Mouse (Mus musculus) hindbrain, embryonic 13.5 days (tissue): ENCODE measurements at regions not wholly inside any gene's neighbourhood (a gene's known extent, or its start where the extent isn't known, plus 50 kb on each side); places are given as distances from the start of the nearest gene placed in this dataset. TPM values are rescaled to one million over a fixed set of nuclear protein-coding genes. Genes with fewer than 3 reads are reported as not detected.

Source experiments
- ATAC-seq: fragments of 200-750 bp; cut with Nextera tagmentation; 2 replicates; pipeline ENCODE4 v1.8.0; 2017; ENCODE audit warnings: moderate TSS enrichment; ENCODE audit not compliant: low FRiP score
- H3K27ac ChIP-seq: fragments of 300-500 bp; sonication (generic); 2 replicates; pipeline ENCODE4 v1.5.1; 2015; ENCODE audit warnings: inconsistent platforms, mild to moderate bottlenecking, moderate library complexity
- H3K27me3 ChIP-seq: fragments of 300-500 bp; sonication (generic); 2 replicates; pipeline ENCODE4 v1.6.1; 2015; ENCODE audit warnings: mild to moderate bottlenecking, inconsistent platforms
- H3K36me3 ChIP-seq: fragments of 300-500 bp; sonication (generic); 2 replicates; pipeline ENCODE4 v1.6.1; 2015; ENCODE audit warnings: mild to moderate bottlenecking, inconsistent platforms
- H3K4me1 ChIP-seq: fragments of 300-500 bp; sonication (generic); replicated peaks from 2 replicates; pipeline ENCODE4 v1.6.1; 2015; ENCODE audit warnings: inconsistent platforms
- H3K4me2 ChIP-seq: fragments of 300-500 bp; sonication (generic); 2 replicates; pipeline ENCODE4 v1.6.1; 2015; ENCODE audit warnings: inconsistent platforms, mild to moderate bottlenecking, moderate library complexity
- H3K4me3 ChIP-seq: fragments of 300-500 bp; sonication (generic); 2 replicates; pipeline ENCODE4 v1.5.1; 2015; ENCODE audit warnings: mild to moderate bottlenecking, inconsistent platforms
- H3K9ac ChIP-seq: fragments of 300-500 bp; sonication (generic); 2 replicates; pipeline ENCODE4 v1.6.1; 2015; ENCODE audit warnings: mild to moderate bottlenecking, inconsistent platforms
- H3K9me3 ChIP-seq: fragments of 300-500 bp; sonication (generic); 2 replicates; pipeline ENCODE4 v1.6.1; 2016; ENCODE audit warnings: inconsistent platforms
- WGBS: fragments of 180-500 bp; shearing (Covaris S2); methylation state at CpG from one replicate; pipeline ENCODE4 v1.1.7; 2015; 5-methylcytosine and 5-hydroxymethylcytosine counted together
- microRNA-seq: library from miRNA; unstranded; fragments of <30 nt; microRNA quantifications from one replicate; pipeline ENCODE4, GENCODE M21; 2016

DNA sequence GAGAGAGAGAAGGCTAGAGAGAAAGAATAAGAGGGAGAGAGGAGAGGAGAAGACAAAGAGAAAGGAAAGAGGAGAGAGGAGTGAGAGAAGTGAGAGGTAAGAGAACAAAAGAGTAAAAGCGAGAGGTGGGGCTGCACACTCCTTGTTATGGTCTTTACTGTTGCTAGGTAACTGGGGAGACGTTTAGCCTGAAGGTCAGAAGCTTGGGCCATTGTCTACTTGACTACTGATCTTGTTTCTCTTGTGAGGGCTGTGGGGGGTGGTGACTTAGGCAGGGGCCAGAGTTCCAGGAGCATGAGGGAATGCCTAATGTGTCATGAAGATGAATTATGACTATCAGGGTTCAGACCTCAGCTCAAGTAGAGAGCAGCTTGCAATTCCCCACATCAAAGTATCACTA is 71.6 kb upstream of the Tusc1 start:
- no peak overlapping the region for H3K4me3 ChIP-seq
- no peak overlapping the region for H3K27ac ChIP-seq
- H3K4me2 ChIP-seq, result no peak overlapping the region
- H3K4me1 ChIP-seq, result no peaks in the 10 kb centered on the region
- no peak overlapping the region for H3K9ac ChIP-seq
- ATAC-seq, result no peak
- 22% methylated on average over 2 of the region's 2 CpGs for WGBS
- no peaks in the 10 kb centered on the region for H3K36me3 ChIP-seq
- H3K27me3 ChIP-seq, result no peaks in the 10 kb centered on the region
- 0 out of 2 replicates have a peak, but pooled peaks cover 5% of the 10 kb centered on the region for H3K9me3 ChIP-seq

DNA sequence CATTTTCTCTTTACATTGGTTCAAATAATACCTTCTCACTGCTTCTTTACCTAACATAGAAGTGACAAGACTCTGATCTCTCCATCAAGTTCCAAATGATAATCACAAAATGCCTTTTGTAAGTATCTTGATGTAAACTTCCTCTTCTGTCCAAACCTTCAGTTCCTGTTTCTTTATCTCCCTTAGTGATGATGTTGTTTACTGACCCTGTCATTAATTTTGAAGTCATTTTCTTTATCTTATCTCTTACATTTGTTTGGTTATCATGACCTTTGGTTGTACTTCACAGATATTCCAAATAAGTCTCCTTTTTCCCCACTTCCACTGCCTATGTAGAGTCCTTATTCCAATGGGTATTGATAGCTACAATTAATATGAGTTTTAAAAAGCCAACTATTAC is 65.3 kb upstream of the Tusc1 start:
- Histone ChIP-seq H3K4me3 (no peak overlapping the region), H3K27me3 (no peaks in the 10 kb centered on the region), H3K4me2 (no peak overlapping the region), H3K9me3 (0 out of 2 replicates have a peak, but pooled peaks cover 5% of the 10 kb centered on the region), H3K9ac (no peak overlapping the region), H3K36me3 (no peaks in the 10 kb centered on the region), H3K27ac (no peak overlapping the region), H3K4me1 (no peaks in the 10 kb centered on the region)
- ATAC-seq, result no peak

Small RNAs in the stretch of these regions (microRNA-seq; reads per million reads assigned to microRNA genes)
- not detected for gene Gm22619
